Mouse (Mus musculus) E14TG2a.4 (cell line): ENCODE measurements around the gene Ppp4r3a.

Experiments used
- H3K27me3 ChIP-seq: 2 replicates; pipeline ENCODE4 v1.6.1; 2014; ENCODE audit warnings: low read length, control low read depth; ENCODE audit not compliant: insufficient read depth
- H3K36me3 ChIP-seq: 2 replicates; pipeline ENCODE4 v1.6.1; 2014; ENCODE audit warnings: low read length, control low read depth; ENCODE audit not compliant: insufficient read depth
- H3K4me1 ChIP-seq: replicated peaks from 2 replicates; pipeline ENCODE4 v1.6.1; 2014; ENCODE audit warnings: low read depth, low read length, control low read depth
- H3K4me3 ChIP-seq: replicated peaks from 2 replicates; pipeline ENCODE4 v1.5.1; 2014; ENCODE audit warnings: mild to moderate bottlenecking, low read length
- H3K9me3 ChIP-seq: 2 replicates; pipeline ENCODE4 v1.6.1; 2014; ENCODE audit warnings: low read length, control low read depth
- CTCF ChIP-seq: conservative IDR thresholded peaks from 2 replicates; pipeline ENCODE4 v1.5.1; 2014; ENCODE audit warnings: low read length
- NANOG ChIP-seq: IDR thresholded peaks from 2 replicates; pipeline ENCODE4 v1.6.1; 2014; ENCODE audit warnings: borderline replicate concordance, low read length, mixed read lengths
- POU5F1 ChIP-seq: IDR thresholded peaks from 2 replicates; pipeline ENCODE4 v1.6.1; 2014; ENCODE audit warnings: low read length, borderline replicate concordance

Gene Ppp4r3a

GRCm38 (mm10) chr12:101011017-101011416 is 72.5 kb downstream of the Ppp4r3a start:
- Histone ChIP-seq H3K9me3 (no peaks in the 10 kb centered on the region), H3K4me3 (no peak overlapping the region), H3K36me3 (peaks cover 15% of the 10 kb centered on the region), H3K4me1 (peaks cover 99% of the 10 kb centered on the region), H3K27me3 (0 out of 2 replicates have a peak, but pooled peaks cover 2% of the 10 kb centered on the region)
- TF ChIP-seq NANOG: no peak
- TF ChIP-seq POU5F1: no peak
- TF ChIP-seq CTCF: no peak

GRCm38 (mm10) chr12:101010148-101010920 is 73.2 kb downstream of the Ppp4r3a start:
- no peak for TF ChIP-seq CTCF
- TF ChIP-seq NANOG: no peak
- no peak for TF ChIP-seq POU5F1
- Histone ChIP-seq H3K9me3 (no peaks in the 10 kb centered on the region), H3K4me3 (peak overlapping the region; percentile 11; the same call in 1 of the 2 replicates), H3K36me3 (peaks cover 20% of the 10 kb centered on the region), H3K27me3 (0 out of 2 replicates have a peak, but pooled peaks cover 2% of the 10 kb centered on the region), H3K4me1 (peaks cover 99% of the 10 kb centered on the region)

DNA sequence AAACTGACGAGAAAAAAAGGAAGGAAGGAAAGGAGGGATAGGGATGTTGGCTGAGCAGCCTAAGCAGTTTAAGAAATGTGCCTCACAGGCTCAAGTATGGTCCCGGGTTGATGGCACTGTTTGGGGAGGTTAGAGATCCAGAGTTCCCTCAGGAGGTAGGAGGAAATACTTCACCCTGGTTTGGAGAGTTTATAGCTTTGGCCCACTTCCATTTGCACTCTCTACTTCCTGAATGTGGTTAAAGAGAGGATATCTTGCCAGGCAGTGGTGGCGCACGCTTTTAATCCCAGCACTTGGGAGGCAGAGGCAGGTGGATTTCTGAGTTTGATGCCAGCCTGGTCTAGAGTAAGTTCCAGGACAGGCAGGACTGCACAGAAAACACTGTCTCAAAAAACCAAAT is 74.3 kb downstream of the Ppp4r3a start:
- 0 out of 2 replicates have a peak, but pooled peaks cover 2% of the 10 kb centered on the region for H3K27me3 ChIP-seq
- TF ChIP-seq CTCF (no peak), NANOG (no peak), POU5F1 (no peak)
- peaks cover 97% of the 10 kb centered on the region for H3K4me1 ChIP-seq
- H3K9me3 ChIP-seq: no peaks in the 10 kb centered on the region
- H3K4me3 ChIP-seq: peak overlapping the region; percentile 57
- H3K36me3 ChIP-seq: peaks cover 20% of the 10 kb centered on the region

DNA sequence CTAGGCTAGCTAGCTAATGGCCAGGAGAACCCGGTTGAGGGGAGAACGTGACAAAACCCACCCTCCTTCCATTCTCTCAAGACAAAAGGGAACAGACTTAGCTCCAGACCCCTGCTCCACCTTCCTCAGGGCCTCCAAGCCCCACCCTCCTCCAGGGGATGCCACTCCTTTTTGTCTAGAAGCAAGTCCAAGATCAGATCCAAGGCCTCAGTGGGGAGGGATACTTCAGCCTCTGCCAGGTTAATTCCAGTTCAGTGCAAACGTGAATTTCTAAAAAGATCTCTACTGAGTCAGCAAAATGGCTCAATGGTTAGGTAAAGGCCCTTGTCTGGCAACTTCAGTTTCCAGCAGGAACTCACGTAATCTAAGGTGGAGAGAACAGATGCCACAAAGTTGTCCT is 74.9 kb downstream of the Ppp4r3a start:
- Histone ChIP-seq H3K27me3 (0 out of 2 replicates have a peak, but pooled peaks cover 2% of the 10 kb centered on the region), H3K4me3 (peak overlapping the region; percentile 57), H3K36me3 (peaks cover 20% of the 10 kb centered on the region), H3K4me1 (peaks cover 97% of the 10 kb centered on the region), H3K9me3 (no peaks in the 10 kb centered on the region)
- TF ChIP-seq NANOG (no peak), POU5F1 (no peak), CTCF (no peak)

GRCm38 (mm10) chr12:101007968-101008481 is 75.5 kb downstream of the Ppp4r3a start:
- peak overlapping the region; percentile 57 for H3K4me3 ChIP-seq
- TF ChIP-seq NANOG: no peak
- no peak for TF ChIP-seq POU5F1
- no peak for TF ChIP-seq CTCF

DNA sequence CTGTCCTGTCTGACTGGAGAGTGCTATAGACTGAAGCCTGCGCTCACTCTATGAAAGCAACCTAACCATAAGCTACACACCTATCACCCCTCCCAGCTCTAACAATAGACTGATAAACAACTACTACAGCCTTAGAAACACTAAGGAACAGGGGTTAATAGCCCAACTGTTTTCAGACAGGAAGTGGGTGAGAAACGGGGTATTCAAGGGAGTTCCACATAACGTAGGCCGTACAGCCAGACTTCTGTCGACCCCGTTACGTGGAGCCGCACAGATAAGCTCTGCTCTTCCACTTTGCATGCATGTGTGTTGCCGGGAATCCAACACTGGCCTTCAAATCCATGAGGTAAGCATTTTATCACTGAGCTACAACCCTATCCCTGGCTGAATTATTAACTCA is 76.1 kb downstream of the Ppp4r3a start:
- H3K4me3 ChIP-seq: peak overlapping the region; percentile 57
- H3K9me3 ChIP-seq: no peaks in the 10 kb centered on the region
- peaks cover 98% of the 10 kb centered on the region for H3K4me1 ChIP-seq
- peaks cover 20% of the 10 kb centered on the region for H3K36me3 ChIP-seq
- TF ChIP-seq NANOG: no peak
- TF ChIP-seq POU5F1: no peak
- TF ChIP-seq CTCF: no peak
- H3K27me3 ChIP-seq: no peaks in the 10 kb centered on the region

More at GRCm38 (mm10) chr12:101007968-101008481, 75.5 kb downstream of the Ppp4r3a start:
- Histone ChIP-seq H3K9me3 (no peaks in the 10 kb centered on the region), H3K4me1 (peaks cover 98% of the 10 kb centered on the region), H3K36me3 (peaks cover 20% of the 10 kb centered on the region), H3K27me3 (0 out of 2 replicates have a peak, but pooled peaks cover 2% of the 10 kb centered on the region)

DNA sequence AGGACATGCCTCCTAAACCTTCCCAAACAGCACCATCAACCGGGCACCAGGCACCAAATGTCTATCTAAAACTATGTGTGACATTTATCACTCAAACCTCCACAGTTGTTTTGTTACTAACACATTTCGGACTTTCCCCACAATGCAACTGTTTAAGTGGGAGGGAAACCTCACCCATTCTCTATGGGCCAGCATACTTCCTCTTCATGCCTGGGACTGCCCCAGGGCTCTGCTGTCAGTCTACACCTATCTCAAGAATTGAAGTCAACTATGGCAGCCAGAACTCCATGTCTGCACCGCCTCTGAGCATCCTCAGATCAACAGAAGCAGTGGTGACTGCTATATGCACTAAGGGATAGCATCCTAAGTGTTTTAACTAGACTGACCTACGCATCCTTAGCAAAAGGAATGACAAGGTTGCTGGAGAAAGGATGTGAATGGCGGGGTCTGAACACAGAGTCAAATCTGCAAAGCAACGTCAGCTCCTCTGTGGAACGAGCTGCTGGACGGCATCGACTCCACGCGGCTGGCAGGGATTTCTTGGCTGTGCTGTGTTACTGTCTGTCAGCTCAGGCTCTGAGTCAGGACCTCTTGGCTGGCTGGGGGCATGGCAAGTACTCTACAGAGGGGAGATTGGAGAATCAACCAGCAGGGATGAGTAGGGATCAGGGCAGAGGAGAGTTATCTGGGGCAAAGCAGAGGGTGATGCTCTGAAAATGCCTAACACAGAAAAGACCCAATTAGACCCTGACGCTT is 77.7 kb downstream of the Ppp4r3a start:
- TF ChIP-seq POU5F1 (no peak), CTCF (no peak), NANOG (no peak)
- Histone ChIP-seq H3K27me3 (no peaks in the 10 kb centered on the region), H3K9me3 (no peaks in the 10 kb centered on the region), H3K4me3 (peak overlapping the region; percentile 10), H3K4me1 (peaks cover 96% of the 10 kb centered on the region), H3K36me3 (peaks cover 24% of the 10 kb centered on the region)

DNA sequence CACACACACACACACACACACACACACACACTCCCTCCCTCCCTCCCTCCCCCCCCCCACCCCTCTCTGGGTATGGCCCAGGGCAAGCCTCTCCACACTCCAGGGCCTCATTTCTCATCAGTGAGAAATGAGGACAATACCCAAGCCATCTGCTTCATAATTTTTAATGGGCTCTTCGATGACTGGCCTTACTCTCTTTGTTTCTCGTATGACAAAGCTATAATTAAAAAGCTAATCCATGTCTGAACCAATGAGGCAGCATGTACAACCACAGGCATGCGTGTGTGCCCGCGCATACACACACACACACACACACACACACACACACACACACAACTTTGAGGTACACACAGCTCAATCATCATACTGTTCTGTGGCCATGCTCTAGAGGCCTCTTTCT is 78.5 kb downstream of the Ppp4r3a start:
- H3K27me3 ChIP-seq: no peaks in the 10 kb centered on the region
- H3K4me1 ChIP-seq: peaks cover 96% of the 10 kb centered on the region
- no peaks in the 10 kb centered on the region for H3K9me3 ChIP-seq
- H3K4me3 ChIP-seq: no peak overlapping the region
- peaks cover 23% of the 10 kb centered on the region for H3K36me3 ChIP-seq
- no peak for TF ChIP-seq POU5F1
- TF ChIP-seq CTCF: no peak
- no peak for TF ChIP-seq NANOG
